Mouse (Mus musculus) olfactory bulb, adult 2 months (tissue): Measurements from ENCODE around the gene Ppp2r5e.

Experiments
- CTCF ChIP-seq: fragments of 200-500 bp; IDR thresholded peaks from 2 replicates; pipeline ENCODE4 v1.5.1; 2012; ENCODE audit warnings: low read depth, mild to moderate bottlenecking, low read length, moderate library complexity; ENCODE audit not compliant: insufficient read depth
- POLR2A ChIP-seq: fragments of 200-500 bp; IDR thresholded peaks from 2 replicates; pipeline ENCODE4 v1.6.1; 2012; ENCODE audit warnings: mild to moderate bottlenecking, low read depth, low read length, moderate library complexity; ENCODE audit not compliant: insufficient read depth

DNA sequence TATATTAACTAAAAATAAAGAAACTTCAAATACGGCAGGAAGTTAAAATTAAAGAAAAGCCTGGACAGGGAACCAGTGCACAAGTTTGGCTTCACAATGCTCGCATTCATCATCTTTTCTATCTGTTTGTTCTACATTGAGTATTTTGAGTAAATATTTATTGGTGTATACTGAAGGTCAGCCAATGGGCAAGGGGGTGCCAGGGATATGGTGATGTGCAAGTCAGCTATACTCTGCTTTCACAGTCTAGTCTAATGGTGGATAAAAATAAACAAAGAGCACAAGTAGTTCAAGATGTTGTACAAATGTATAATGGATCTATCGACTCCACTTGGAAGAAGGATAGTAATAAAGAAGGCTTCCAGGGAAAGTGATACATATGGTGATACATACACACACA lies 123.9 kb downstream of the Ppp2r5e start:
- TF ChIP-seq CTCF (no peak), POLR2A (no peak)
